Mouse (Mus musculus): Measurements from ENCODE around the gene Hip1r.

The Hip1r gene

DNA sequence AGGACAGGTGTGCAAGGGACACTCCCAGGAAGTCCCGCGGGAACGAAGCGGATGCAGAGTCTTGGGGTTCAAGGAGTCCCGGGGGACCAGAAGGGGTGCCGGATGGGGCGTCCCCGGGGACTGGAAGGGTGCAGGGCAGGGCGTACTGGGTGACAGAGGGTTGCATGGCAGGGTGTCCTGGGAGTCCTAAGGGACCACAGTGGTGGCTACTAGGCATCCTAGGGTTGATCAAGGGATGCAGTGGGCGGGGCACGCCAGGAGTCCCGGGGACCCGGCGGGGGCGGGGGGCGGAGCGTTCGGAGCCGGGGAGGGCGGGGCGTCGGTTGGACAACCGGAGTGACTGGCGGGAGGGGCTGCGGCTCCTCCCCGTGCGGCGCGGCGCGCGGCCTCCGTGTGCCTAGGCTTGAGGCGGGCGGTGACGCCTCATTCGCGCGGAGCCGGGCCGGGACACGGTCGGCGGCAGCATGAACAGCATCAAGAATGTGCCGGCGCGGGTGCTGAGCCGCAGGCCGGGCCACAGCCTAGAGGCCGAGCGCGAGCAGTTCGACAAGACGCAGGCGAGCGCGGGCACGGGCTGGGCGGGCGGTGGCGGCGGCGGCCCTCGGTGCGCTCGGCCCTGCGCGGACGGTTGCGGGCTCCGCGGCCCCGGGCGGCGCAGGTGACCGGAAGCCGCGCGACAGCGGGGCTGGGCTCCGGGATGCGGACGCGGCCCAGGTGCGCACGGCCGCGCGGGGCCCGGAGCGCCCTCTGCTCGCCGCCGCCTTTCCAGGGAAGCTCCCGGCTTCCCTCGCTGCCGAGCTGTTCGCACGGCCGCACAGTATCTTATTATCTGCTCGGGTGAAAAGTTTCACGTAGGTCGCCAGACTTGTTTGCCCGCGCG, at the start of gene Hip1r:
Hip1r (plus strand) TSS at position 330 of the 880 bp plus-strand sequence.
- DNase-seq, result peak; percentile 74

- no peak for DNase-seq
Observed at GRCm38 (mm10) chr5:123927118-123927517, 46.3 kb upstream of the Hip1r start, which contains the start of gene Gm43518. Gene Gm43518, plus strand, starts transcription at chr5:123927418.

GRCm38 (mm10) chr5:123930508-123930989, 42.9 kb upstream of the Hip1r start, which contains the start of gene Ccdc62:
Gene Ccdc62, plus strand, starts transcription at chr5:123930679.
- peak; percentile 95 for DNase-seq

- DNase-seq, result no peak
Observed at GRCm38 (mm10) chr5:123931131-123931530, 42.3 kb upstream of the Hip1r start.

DNA sequence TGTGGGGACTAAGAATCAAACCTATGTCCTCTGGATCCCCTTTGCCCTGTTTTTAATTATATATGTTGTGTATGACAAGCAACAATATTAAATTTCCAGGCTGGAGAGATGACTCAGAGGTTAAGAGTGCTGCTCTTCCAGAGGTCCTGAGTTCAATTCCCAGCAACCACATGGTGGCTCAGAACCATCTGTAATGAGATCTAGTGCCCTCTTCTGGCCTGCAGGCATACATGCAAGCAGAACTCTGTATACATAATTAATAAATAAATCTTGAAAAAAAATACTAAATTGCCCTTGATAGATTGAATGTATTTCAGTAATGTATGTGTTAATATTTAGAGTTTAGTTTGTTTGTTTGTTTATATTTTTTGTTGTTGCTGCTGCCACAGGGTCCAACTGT, 40.5 kb upstream of the Hip1r start:
- no peak for DNase-seq

DNA sequence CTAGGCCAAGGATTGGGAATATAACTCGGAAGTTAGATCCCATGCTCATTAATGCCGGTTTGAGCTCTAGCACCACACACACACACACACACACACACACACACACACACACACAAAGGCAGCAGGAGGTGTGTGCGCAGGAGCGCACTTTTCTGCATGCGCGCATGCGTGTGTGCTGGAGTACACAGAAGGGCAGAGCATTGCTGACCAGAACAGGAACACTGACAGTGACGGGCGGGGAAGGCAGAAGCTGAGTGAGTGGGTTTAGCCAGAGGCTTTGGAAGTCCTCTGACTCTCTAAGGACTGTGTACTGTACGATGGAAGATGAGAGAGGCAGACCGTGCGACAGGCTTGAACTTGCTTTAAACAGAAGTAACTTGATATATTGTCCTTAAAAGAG, 39.9 kb upstream of the Hip1r start:
- no peak for DNase-seq

DNA sequence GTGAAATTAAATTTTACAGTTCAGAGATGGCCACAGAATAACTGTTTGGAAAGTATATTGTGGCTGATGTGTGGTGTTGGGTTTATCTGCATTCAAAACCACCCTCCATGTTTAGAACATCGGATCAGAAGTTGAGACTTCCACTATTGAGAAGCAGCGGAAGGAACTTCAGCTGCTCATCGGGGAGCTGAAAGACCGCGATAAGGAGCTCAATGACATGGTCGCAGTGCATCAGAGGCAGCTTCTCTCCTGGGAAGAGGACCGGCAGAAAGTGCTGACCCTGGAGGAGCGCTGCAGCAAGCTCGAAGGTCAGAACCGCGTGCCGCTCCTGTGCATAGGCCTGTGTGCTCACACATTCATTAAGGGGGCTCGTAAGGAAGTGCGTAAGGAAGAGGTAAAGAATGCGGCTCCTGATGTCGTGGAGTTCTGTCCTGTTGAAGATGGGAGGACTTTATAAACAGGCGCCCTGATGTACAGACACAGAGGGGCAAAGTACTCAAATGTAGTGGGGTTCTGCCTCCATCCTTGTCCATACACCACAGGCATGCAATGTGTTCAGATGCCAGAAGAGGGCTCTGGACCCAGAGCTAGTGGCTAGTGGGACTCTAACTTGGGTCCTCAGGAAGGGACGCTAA, 39.4 kb upstream of the Hip1r start:
- no peak for DNase-seq

GRCm38 (mm10) chr5:123935931-123936330, 37.5 kb upstream of the Hip1r start:
- no peak for DNase-seq

DNA sequence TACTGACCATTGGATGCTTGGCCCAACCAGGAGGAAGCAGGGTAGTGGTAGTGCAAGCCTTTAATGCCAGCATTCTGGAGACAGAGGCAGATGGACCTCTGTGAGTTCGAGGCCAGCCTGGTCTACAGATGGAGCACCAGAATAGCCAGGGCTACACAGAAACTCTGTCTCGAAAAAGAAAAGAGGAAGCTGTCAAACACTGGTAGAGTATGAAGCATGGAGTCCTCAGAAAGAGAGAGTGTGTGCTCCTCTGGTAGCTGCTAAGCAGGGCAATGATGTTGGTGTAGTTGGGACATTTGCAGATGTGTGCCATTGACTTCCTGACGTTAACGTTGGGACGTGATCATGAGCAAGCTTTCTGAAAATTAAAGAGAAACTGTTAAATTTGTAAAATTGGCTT, 34.9 kb upstream of the Hip1r start:
- no peak for DNase-seq

- no peak for DNase-seq
Observed at GRCm38 (mm10) chr5:123946546-123946945, 26.9 kb upstream of the Hip1r start.

GRCm38 (mm10) chr5:123947041-123947761, 26.2 kb upstream of the Hip1r start:
- no peak for DNase-seq

GRCm38 (mm10) chr5:123952365-123953045, 20.9 kb upstream of the Hip1r start:
- peak; percentile 27 for DNase-seq

DNA sequence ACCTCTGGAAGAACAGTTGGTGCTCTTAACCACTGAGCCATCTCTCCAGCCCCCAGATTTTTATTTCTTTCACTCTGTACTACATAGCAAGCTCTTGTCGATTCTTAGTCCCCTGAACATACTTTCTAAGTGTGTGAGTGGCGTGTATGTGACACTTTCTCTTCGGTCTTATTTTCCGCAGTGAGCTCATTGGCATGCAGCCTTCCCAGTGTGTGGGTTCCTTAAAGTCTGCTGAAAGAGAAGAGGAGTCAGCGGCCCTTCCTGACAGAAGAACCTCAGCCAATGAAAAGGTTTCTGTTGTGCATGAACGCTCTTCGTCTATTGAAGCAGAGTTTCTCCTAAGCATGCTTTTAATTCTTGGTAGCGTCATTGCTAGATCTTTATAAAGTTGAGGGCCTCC, 16.2 kb upstream of the Hip1r start:
- no peak for DNase-seq

DNA sequence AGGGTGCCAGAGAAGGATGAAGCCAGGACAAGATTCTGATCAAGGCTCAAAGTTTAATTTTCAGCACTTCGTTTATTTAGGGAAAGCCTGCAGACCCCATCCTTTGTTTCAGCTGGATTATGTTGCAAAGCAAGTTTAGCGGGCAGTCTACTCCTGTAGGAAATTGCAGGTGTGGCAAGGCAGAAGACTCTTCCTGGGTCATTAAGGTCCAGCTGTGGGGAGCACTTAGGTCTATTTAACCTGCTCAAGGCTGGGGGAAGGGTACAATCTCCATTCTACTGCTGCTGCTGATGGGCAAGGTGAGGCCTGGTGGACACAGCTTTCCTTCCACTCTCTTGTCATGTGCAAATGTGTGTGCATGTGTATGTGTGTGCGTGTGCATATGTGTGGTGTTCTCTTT, 14.4 kb upstream of the Hip1r start:
- no peak for DNase-seq

GRCm38 (mm10) chr5:123960129-123960528, 13.3 kb upstream of the Hip1r start:
- DNase-seq, result no peak

GRCm38 (mm10) chr5:123961046-123961445, 12.4 kb upstream of the Hip1r start:
- DNase-seq, result peak; percentile 31

- DNase-seq, result no peak
Observed at GRCm38 (mm10) chr5:123964208-123964607, 9.2 kb upstream of the Hip1r start.

GRCm38 (mm10) chr5:123966759-123967158, 6.7 kb upstream of the Hip1r start:
- DNase-seq, result no peak

GRCm38 (mm10) chr5:123968468-123968867, 5.0 kb upstream of the Hip1r start:
- DNase-seq, result no peak

- DNase-seq, result no peak
Observed at GRCm38 (mm10) chr5:123969216-123969615, 4.2 kb upstream of the Hip1r start.

DNA sequence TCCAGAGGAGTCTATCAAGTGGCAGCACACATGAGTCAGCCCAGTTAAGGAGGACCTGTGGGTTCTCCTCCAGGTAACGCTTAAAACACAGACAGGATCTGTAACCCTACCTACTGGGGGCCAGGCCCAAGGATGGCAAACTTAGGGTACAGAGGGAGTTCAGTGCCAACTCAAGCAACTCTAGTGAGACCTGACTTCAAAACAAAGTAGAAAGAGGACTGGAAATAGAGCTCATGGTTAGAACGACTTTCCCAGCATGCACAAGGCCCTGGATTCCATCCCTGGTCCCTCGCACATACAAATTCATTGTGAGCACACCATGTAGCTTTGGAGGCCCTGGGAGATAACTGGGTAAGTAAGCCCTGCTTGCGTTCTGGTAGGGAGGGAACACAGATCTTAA, 2.9 kb upstream of the Hip1r start:
- no peak for DNase-seq

DNA sequence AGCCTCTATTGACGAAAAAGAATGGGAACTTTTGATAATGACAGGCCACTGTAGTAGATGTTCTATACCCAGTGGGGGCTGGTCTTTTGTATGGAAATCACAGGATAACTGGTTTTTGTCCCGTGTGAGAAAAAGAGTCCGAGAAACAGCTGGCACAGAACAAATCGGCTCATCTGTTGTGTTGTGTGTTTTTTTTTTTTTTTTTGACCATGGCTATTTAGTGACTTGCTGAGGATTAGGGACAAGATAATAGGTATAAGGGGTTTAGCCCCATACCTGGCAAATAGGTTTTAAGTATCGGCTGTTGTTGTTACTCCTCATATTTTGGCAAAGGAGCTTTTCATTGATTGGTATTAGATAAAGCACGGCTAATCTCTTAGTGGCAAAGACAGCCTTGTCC, 975 bp upstream of the Hip1r start:
- DNase-seq, result no peak

GRCm38 (mm10) chr5:123974179-123974485, 704 bp downstream of the Hip1r start:
- DNase-seq, result no peak

Data from right cerebral cortex, postnatal 14 days (tissue).